Mouse (Mus musculus) ES-E14 (cell line): ENCODE data around the gene Nmrk2.

Source experiments
- CHD2 ChIP-seq: IDR thresholded peaks from 2 replicates; pipeline ENCODE4 v1.6.1; 2014; ENCODE audit warnings: mild to moderate bottlenecking, low read depth, low read length, inconsistent platforms
- HCFC1 ChIP-seq: IDR thresholded peaks from 2 replicates; pipeline ENCODE4 v1.6.1; 2012; ENCODE audit warnings: low read length, inconsistent platforms, borderline replicate concordance; ENCODE audit not compliant: insufficient read depth
- MAFK ChIP-seq: IDR thresholded peaks from 2 replicates; pipeline ENCODE4 v1.6.1; 2014; ENCODE audit warnings: mild to moderate bottlenecking, low read depth, low read length, inconsistent platforms; ENCODE audit not compliant: insufficient read depth
- ZC3H11A ChIP-seq: IDR thresholded peaks from 2 replicates; pipeline ENCODE4 v1.6.1; 2012; ENCODE audit warnings: low read depth, mild to moderate bottlenecking, inconsistent platforms, low read length, borderline replicate concordance

- TF ChIP-seq HCFC1 (no peak), MAFK (no peak), CHD2 (no peak), ZC3H11A (no peak)
Observed at GRCm38 (mm10) chr10:81236471-81237268, 34.8 kb upstream of the Nmrk2 start.
